Mouse (Mus musculus): ENCODE measurements around the gene Timm44. TPM values are rescaled to one million over a fixed set of nuclear protein-coding genes. Genes with fewer than 3 reads are reported as not detected.

Timm44 gene
- polyA plus RNA-seq (2014; fragmentation: Nextera tagmentation; extraction: Ambion mirVana): 74.9 and 77.0 TPM in 2 replicates

DNA sequence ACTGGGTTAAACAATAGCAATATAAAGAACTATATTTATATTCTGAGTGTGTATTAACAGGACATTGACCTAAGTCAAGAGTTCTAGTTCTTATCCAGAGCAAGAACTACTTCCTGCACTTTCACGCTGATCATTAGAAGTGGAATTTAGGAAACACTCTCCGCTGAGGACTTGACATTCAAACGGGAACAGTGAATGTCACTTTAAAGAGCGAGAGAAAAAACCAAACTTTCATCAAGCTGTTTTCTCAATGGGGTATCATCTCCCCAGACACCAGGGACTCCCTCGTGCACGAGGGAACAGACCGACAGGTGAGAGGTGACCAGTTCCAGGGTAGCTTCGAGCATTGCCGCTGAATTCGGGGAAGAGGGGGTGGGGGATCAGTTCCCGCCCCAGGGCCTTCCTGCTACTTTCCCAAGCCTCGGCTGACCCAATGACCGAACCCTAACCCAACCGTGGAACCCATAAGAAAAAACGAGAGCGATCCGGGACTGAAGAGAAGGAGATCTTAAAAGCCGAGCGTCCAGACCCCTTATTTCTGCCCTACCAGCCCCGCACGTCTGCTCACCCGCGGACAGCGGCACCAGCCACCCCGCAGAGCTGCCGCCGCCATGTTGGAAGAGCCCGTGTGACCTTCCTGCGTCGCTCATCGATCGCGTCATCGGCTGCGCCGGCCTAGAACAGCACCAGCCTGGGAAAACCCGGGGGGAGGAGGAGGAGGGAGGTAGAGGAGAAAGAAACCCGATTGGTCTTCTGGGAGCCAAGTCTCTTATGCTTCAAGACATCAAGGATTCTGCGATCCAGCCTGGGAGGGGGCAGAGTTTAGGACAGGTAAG lies at the start of gene Timm44:
Timm44 (minus strand) TSS at position 639 of the 836 bp plus-strand sequence.
- H3K36me3 ChIP-seq (ENCODE audit: insufficient read depth): peaks cover 33% of the 10 kb centered on the region
- peak within 1 kb of the TSS; percentile 82 for H3K4me3 ChIP-seq (ENCODE audit: low read depth, low read length)
- under 1% methylated on average over 39 of the region's 39 CpGs for WGBS
- peak; percentile 98 for DNase-seq
- peak within 1 kb of the TSS; percentile 81 for H3K4me2 ChIP-seq
- H3K9ac ChIP-seq: peak within 1 kb of the TSS; percentile 86
- ATAC-seq (ENCODE audit: insufficient read depth): peak; percentile 98
- no peaks in the 10 kb centered on the region for H3K9me3 ChIP-seq (ENCODE audit: low read depth, low read length)
- no peaks in the 10 kb centered on the region; the same call in 1 of the 2 replicates for H3K4me1 ChIP-seq (ENCODE audit: insufficient read depth)
- no peak for TF ChIP-seq CTCF (IDR thresholded peaks at IDR 0.05; ENCODE audit: low read depth)
- H3K27ac ChIP-seq (ENCODE audit: low read depth): peak within 1 kb of the TSS; percentile 60
- no peaks in the 10 kb centered on the region for H3K27me3 ChIP-seq (ENCODE audit: insufficient read depth, low read length)

GRCm38 (mm10) chr8:4324983-4325750 lies 49.5 kb upstream of the Timm44 start, which contains the start of the genes Ccl25 and Elavl1:
Gene Ccl25, plus strand, starts transcription at chr8:4325210.
Gene Elavl1, minus strand, starts transcription at chr8:4325413.
- ATAC-seq (ENCODE audit: insufficient read depth) (peak; percentile 98), DNase-seq (peak; percentile 98)
- TF ChIP-seq CTCF (IDR thresholded peaks at IDR 0.05; ENCODE audit: low read depth): no peak
- peak within 1 kb of the TSS; percentile 91 for H3K4me2 ChIP-seq
- peak within 1 kb of the TSS; percentile 98 for H3K9ac ChIP-seq
- H3K36me3 ChIP-seq (ENCODE audit: insufficient read depth): peaks cover 51% of the 10 kb centered on the region
- H3K4me3 ChIP-seq (ENCODE audit: low read depth, low read length): peak within 1 kb of the TSS; percentile 96
- H3K27me3 ChIP-seq (ENCODE audit: insufficient read depth, low read length): no peaks in the 10 kb centered on the region
- H3K9me3 ChIP-seq (ENCODE audit: low read depth, low read length): no peaks in the 10 kb centered on the region
- peak within 1 kb of the TSS; percentile 89 for H3K27ac ChIP-seq (ENCODE audit: low read depth)
- peaks cover 7% of the 10 kb centered on the region for H3K4me1 ChIP-seq (ENCODE audit: insufficient read depth)
- under 1% methylated on average over 74 of the region's 78 CpGs for WGBS

DNA sequence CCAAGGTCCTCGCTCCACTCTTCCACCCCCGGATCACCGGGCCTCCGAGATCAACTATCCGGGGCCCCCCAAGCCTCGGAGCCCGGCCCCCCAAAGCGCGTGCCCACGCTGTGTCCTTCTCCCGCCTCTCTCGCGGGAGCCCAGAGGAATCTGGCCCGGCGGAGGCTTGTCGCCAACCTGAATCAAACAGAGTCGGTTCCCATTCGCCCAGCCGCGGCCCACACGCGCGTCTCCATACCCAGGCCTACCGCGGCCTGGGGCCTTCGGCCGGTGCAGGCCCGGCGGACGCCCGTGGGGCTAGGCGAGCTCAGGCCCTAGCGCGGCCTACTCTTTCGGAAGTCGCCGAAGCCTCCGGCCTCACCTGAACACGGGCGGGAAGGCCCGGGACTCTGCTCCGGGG lies 48.8 kb upstream of the Timm44 start:
- Histone ChIP-seq H3K4me3 (ENCODE audit: low read depth, low read length) (peak overlapping the region; percentile 96), H3K27ac (ENCODE audit: low read depth) (peak overlapping the region; percentile 89), H3K36me3 (ENCODE audit: insufficient read depth) (peaks cover 51% of the 10 kb centered on the region), H3K4me1 (ENCODE audit: insufficient read depth) (peaks cover 7% of the 10 kb centered on the region), H3K27me3 (ENCODE audit: insufficient read depth, low read length) (no peaks in the 10 kb centered on the region), H3K9ac (peak overlapping the region; percentile 98), H3K4me2 (peak overlapping the region; percentile 91), H3K9me3 (ENCODE audit: low read depth, low read length) (no peaks in the 10 kb centered on the region)
- under 1% methylated on average over 41 of the region's 42 CpGs for WGBS
- peak; percentile 73 for ATAC-seq (ENCODE audit: insufficient read depth)
- TF ChIP-seq CTCF (IDR thresholded peaks at IDR 0.05; ENCODE audit: low read depth): no peak
- no peak for DNase-seq

DNA sequence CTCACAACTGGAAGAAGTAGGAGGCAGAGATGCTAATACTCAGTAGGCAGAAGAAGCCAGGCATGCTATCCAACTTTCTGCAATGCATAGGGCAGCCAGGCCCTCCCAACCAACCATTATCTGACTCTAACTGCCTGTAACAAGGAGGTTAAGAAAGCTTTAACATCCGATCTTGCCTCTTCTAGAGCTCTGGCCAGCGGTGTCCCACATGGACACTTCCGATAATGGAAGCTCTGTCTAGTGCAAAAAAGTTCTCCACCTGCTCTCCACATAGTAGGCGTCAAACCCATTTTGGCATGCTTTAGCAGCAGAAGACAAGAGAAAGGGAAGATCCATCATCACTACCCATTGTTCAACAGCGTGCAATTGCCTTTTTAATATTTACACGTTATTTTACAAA lies 48.2 kb upstream of the Timm44 start:
- 0 out of 2 replicates have a peak overlapping the region, but pooled peaks have one; percentile 89 for H3K27ac ChIP-seq (ENCODE audit: low read depth)
- H3K4me3 ChIP-seq (ENCODE audit: low read depth, low read length): peak overlapping the region; percentile 96
- H3K9me3 ChIP-seq (ENCODE audit: low read depth, low read length): no peaks in the 10 kb centered on the region
- peak overlapping the region; percentile 91 for H3K4me2 ChIP-seq
- DNase-seq: no peak
- no peaks in the 10 kb centered on the region for H3K27me3 ChIP-seq (ENCODE audit: insufficient read depth, low read length)
- peaks cover 7% of the 10 kb centered on the region for H3K4me1 ChIP-seq (ENCODE audit: insufficient read depth)
- ATAC-seq (ENCODE audit: insufficient read depth): no peak
- peaks cover 49% of the 10 kb centered on the region for H3K36me3 ChIP-seq (ENCODE audit: insufficient read depth)
- 3% methylated on average over 6 of the region's 6 CpGs for WGBS
- no peak for TF ChIP-seq CTCF (IDR thresholded peaks at IDR 0.05; ENCODE audit: low read depth)
- H3K9ac ChIP-seq: peak overlapping the region; percentile 98

GRCm38 (mm10) chr8:4322470-4322869 lies 46.8 kb upstream of the Timm44 start:
- no peak overlapping the region for H3K9ac ChIP-seq
- WGBS: 20% methylated on average over 2 of the region's 2 CpGs

DNA sequence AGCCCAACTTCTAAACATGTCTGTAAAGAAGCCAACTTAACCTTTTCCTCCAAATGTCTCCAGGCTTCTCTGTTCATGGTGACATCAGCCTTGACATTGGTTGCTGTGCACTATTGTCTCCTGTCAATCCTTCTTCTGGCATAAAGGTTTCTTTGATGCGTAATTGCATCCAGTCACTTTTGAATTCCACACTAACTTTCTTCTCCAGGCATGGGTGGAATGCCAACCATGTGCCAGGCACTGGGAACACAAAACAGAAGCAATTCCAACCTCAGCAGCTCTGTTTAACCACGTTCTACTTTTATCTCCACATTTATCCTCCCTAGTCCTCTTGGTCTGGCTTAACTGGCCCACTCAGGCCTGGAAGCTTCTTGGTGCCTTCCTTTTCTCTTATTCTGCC lies 45.3 kb upstream of the Timm44 start:
- peaks cover 7% of the 10 kb centered on the region for H3K4me1 ChIP-seq (ENCODE audit: insufficient read depth)
- no peak overlapping the region for H3K27ac ChIP-seq (ENCODE audit: low read depth)
- no peak overlapping the region for H3K4me3 ChIP-seq (ENCODE audit: low read depth, low read length)
- TF ChIP-seq CTCF (IDR thresholded peaks at IDR 0.05; ENCODE audit: low read depth): no peak
- no peak for ATAC-seq (ENCODE audit: insufficient read depth)
- no peak overlapping the region for H3K9ac ChIP-seq
- peaks cover 39% of the 10 kb centered on the region for H3K36me3 ChIP-seq (ENCODE audit: insufficient read depth)
- H3K4me2 ChIP-seq: no peak overlapping the region
- H3K9me3 ChIP-seq (ENCODE audit: low read depth, low read length): no peaks in the 10 kb centered on the region
- no peak for DNase-seq
- WGBS: 82% methylated on average over 2 of the region's 2 CpGs
- no peaks in the 10 kb centered on the region for H3K27me3 ChIP-seq (ENCODE audit: insufficient read depth, low read length)

More at GRCm38 (mm10) chr8:4322470-4322869, 46.8 kb upstream of the Timm44 start:
- H3K4me2 ChIP-seq: peak overlapping the region; percentile 91; the same call in 1 of the 2 replicates
- peaks cover 7% of the 10 kb centered on the region for H3K4me1 ChIP-seq (ENCODE audit: insufficient read depth)
- no peak overlapping the region for H3K27ac ChIP-seq (ENCODE audit: low read depth)
- no peak overlapping the region for H3K4me3 ChIP-seq (ENCODE audit: low read depth, low read length)
- ATAC-seq (ENCODE audit: insufficient read depth): no peak
- no peaks in the 10 kb centered on the region for H3K27me3 ChIP-seq (ENCODE audit: insufficient read depth, low read length)
- peak; percentile 89 for TF ChIP-seq CTCF (IDR thresholded peaks at IDR 0.05; ENCODE audit: low read depth)
- peak; percentile 94 for DNase-seq
- peaks cover 40% of the 10 kb centered on the region for H3K36me3 ChIP-seq (ENCODE audit: insufficient read depth)
- no peaks in the 10 kb centered on the region for H3K9me3 ChIP-seq (ENCODE audit: low read depth, low read length)

Data from lung, embryonic 14.5 days (tissue).